Mouse (Mus musculus) thymus, postnatal 14 days (tissue): ENCODE measurements at regions not wholly inside any gene's neighbourhood (a gene's known extent, or its start where the extent isn't known, plus 50 kb on each side); places are given as distances from the start of the nearest gene placed in this dataset.
"Not testable (repeated sequence)": the region's sequence is repeated elsewhere in the genome, so short reads cannot be mapped to it uniquely, and the experiment has no call there.

Experiments used
- DNase-seq: peaks from one replicate; pipeline ENCODE4 v3.0.0; 2021

DNA sequence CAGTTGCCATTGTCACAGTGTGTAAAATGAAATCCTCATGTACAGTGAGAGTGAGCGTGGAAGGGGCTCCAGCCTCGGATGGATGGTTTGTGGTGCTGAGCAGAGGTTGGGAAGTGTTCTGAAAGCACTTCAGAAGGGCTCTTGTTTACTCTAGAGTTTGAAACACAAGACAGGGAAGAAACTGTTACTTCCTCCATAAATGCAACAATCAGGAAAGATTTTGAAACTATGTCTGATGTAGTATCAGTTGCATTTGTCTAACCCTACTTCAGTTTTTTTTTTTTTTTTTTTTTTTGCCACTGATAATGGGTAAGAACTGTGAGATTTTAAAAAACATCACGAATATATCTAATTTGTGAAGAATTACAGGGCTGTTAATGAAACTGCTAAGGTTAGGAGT is 281.5 kb downstream of the Hace1 start:
- no peak for DNase-seq

DNA sequence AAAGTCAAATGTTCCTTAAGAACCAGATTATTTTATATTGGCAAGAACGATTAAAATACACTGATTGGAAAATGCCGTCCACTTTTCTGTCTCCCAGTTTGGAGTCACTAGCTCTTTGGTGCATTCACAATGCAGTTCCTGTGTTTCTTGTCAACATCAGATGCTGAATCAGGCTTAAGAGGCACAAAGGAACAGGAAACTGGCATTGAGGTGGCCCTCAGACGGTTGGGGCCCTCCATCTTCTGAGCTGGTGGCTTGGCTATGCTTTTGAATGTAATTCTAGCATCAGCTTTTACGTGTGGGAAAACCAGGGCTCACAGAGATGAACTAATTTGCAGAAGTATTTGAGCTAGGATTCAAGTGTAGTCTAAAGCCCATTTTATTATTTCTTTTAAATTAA is 282.3 kb downstream of the Hace1 start:
- no peak for DNase-seq

DNA sequence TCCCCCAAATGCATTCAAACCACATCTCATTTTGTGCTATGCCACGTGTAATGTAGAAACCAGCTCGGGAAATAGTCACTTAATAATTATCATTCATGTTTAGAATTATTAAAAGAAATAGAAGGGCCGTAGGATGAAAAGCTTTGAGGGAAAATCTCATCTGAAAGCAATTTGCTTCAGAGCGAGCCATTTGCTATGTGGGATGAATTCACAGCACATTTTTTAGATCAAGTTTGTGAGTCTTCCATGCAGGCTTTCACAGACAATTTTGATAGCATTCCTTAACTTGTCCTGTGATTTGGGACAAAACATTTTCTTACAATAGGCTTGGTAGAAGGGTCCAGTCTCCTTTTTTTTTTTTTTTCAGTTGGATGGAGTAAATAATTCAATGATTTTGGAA is 283.1 kb downstream of the Hace1 start:
- DNase-seq, result no peak

DNA sequence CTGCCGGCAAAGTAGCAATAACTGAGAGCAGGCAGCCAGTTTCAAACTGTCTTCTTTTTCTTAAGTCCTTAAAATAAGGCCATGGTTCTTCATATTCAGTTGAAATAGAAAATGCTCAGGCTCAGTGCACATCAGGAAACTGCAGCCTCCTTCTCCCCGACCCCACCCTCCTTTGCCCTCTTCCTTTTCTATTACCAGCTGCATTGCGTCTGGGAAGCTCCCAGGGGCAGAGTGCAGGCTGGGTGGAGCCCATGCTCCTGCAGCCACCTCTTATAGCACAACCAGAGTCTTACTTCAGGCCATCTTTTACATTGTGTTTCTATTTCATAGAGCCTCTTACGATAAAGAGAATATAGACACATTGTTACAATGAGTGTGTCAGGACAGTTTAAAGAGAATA is 288.2 kb downstream of the Hace1 start:
- DNase-seq, result no peak

DNA sequence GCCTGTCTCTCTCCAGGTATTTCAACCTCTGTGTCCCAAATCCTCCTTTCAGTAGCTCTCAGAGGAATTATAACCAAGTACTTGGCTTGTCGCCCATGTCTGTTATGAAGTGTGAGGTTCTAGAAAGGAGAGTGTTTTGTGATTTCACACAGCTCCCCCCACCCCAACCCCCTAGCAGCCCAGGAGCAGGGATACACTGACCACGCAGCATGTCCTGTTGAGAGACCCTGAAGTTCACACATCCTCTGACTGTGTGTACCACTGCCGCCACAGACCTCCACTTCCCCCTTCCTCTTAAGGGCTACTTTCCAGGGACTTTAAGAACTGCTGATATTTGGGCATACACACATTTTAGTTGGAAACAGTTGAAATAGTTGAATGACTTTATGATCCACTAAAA is 289.2 kb downstream of the Hace1 start:
- no peak for DNase-seq

DNA sequence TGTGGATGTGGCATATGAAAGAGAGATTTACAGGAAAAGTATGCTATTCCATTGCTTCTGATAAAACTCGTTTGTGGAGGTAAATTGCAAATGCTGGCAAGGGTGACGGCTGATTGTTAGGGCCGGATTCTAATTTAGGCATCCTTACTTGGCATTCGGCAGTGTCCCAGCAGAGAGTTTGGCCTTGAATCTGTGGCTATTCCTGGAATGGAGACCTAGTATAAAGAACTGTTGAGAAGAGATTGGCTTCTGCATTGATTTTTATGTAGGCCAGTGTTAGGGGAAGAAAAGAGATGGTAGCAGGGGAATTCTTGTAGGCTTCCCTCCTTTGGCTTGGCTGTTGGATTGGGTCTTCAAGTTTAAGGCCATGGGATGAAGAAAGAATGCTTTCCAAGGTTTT is 293.4 kb downstream of the Hace1 start:
- no peak for DNase-seq

DNA sequence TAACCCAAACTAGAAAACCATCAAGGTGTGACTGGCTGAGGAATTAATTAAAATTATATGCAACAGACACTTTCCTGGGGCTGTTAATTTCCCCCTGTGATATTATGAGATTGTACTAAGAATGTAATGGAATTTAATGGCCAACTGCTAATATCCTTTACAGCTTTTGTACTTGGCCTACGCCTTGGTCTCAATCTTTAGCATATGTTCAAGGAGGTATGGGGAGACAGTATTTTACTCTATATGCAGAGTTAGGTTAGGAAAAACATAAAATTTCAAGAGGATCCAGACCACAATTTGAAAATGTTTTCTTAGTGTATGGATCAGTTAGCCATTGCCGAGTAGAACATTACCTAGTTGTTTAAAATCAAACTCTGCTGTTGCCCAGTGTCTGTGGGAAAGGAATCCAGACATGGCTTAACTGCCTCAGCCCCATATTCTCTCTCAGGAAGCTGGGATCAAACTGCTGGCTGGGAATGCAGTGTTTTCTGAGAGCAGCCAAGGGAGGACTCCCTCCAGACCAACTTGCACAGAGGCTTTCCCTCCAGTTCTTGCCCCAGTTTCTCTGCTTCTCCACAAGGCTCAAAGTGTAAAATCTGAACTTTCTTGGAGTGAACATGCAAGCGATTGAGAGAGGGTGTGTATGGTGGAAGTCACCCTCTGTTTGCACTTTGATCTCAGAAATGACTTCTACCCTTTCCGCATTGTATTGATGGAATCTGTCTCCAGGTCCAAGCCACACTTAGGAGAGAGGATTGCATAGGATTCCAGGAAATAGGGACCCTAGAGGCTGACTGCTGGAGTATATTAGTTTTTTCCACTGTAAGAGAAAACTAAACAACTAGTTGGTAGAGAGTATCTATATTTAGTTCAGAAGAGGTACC is 294.6 kb downstream of the Hace1 start:
- no peak for DNase-seq

DNA sequence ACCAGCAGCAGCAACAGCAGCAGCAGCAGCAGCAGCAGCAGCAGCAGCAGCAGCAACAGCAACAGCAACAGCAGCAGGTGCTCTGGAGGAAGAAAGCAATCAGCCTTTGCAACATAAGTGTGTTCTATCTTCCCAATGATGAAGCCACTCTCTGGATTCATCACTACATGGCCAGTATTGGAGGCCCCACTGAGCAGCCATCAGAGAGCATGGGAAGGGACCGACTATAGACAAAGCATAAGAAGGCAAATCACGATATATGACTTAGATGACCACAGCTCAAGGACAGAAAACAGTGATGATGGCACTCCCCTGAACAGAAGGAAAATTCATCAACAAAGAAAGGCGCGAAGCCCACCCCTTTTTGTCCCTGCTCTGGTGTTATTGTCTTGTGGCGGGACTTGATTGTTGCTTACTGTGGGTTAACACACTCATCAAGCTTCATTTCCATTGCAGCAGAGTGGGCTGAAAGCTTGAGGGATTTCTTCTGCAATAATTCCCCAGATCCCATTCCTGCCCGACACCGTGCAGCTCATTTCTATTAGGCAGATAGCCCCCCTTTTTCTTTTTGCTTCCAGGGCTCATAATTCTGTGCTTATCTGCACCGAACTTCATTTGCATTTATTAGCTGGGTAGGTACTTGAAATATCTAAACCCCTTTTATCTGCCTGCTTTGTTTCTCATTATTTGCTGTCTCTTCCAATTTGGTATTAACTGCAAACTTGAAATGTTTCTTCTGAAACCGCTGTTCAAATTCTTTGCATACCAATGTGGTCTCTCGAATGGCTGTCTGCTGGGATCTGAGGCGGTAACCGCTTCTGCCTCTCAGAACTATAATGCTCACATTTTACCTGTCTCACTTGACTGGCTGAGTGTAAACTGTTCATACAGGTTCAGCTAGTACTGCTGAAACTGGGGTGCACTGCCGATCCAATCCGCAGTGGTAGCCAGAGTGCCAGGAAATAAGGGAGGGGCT is 296.5 kb downstream of the Hace1 start:
- DNase-seq, result no peak

DNA sequence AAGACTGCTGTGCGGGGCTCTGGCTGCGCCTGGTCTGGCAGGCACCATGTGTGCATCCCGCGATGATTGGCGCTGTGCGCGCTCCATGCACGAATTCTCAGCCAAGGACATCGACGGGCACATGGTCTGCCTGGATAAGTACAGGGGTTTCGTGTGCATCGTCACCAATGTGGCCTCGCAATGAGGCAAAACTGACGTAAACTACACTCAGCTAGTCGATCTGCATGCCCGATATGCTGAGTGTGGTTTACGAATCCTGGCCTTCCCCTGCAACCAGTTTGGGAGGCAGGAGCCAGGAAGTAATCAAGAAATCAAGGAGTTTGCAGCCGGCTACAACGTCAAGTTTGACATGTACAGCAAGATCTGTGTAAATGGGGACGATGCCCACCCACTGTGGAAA is 297.7 kb downstream of the Hace1 start:
- DNase-seq, result not testable (repeated sequence)

DNA sequence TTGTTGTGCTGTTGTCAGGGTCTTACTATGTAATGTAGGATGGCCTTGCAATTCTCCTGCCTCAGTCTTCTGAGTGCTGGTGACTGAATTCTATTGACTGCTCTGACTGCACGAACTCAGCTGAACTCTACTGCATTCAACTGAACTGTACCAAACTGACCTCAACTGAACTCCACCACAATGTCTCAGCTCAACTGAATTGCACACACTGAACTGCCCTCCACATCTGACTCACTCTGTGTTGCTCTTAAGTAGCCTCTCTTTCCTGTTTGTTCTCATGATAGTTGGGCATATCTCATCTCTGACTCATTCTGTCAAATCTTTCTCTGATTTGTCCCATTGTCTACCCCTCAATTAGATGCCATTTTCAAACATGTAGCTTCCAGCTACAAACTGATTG is 306.1 kb downstream of the Hace1 start:
- DNase-seq, result no peak

DNA sequence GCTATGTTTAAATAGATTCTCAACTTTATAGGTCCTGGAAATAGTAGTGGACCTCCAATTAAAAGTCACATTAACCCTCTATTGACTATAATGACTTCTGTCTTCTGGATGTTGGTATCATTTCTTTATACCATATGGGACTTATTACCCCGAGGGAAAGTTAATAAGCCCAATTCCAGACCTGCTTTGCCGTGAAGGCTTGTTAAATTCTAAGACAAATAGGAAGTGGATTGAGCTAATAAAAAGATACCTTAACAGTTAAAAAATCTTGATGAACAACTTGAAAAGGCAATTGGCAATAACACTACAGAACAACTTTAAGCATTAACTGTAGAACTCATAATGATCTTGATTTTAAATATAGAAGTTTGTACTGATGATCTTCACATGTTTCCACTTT is 309.0 kb downstream of the Hace1 start:
- DNase-seq, result no peak

DNA sequence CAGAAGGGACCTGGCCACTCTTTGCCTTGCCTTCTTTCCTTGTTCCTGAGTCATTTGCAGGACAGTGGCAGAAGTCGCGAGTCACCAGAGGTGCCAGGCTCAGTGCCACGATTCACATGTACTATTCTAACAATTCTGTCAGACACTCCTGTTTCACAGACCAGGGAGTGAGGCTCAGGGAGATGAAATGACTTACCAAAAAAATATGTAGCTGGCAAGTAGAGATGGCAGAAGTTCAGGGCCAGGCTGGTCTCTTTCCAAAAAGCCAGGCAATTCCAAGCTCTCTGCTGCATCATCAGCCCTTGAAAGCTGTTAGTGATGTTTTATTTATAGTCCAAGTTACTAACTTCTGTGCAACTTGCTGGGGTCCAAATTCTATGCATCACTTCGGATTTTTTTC is 311.2 kb downstream of the Hace1 start:
- DNase-seq, result no peak

DNA sequence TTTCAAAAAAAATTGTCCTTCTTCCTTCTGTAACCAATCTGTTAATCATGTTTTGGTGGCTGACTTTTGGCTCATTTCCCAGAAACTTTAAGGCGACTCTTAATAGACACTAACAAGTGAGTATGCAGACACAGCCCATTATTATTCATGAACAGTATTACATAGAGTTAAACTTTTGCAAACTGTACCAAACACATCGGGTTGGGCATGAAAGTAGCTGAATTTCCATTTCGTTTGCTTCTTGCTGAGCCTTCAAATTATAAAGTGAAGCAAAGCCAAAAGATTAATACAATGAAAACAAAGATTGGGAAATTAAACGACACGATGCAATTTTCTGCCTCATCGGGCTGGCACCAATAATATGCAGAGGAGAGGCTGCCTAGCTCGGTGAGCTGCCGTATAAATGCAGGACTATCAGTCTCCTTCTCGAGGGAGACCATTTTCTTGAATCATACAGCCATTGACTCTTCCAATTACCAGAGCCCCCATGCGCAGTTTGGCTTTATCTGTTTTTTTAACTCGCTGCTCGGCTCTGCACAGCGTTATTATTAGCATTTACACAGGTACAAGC is 311.8 kb downstream of the Hace1 start:
- DNase-seq, result no peak

DNA sequence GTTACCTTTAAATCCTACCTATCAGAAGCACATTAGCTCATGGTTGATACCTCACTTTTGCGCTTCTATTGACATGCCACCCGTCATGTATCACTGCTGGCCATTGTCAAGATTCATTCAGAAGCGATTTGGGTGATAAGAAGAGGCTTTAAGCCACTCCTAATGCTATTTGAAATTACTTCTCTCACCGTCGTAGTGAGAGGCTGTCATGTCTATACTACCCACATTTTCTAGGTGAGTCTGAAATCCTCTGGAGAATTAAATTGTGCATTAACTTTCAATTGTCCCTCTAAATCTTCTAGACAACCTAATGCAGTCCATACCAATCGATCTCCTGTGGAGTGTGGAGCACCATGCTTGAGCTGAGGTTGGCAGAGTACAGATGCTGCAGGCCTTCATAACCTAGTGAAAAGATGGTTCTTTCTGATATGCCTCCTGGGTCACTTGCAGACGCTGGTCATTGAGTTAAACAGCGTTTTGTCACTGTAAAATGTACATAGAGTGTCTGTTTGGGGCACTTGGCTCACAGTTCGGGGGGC is 312.5 kb downstream of the Hace1 start:
- no peak for DNase-seq

DNA sequence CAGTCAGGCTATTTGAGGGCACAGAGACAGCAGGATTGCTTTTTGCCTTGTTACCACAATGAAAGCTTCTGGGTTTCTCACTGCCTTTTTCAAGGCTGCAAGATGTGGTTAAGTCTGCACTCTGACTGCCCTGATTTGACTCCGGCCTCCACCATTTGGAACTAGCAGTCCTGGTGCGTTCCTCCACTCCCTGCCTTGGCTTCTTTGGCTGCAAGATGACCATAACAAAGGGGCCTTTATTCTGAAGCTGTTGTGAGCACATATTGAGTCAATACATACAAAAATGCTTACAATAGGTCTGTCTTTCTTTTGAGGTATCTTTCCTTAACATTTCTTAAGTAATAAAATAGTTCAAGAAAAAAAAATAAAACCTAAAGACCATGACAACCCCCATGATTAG is 314.8 kb downstream of the Hace1 start:
- no peak for DNase-seq

DNA sequence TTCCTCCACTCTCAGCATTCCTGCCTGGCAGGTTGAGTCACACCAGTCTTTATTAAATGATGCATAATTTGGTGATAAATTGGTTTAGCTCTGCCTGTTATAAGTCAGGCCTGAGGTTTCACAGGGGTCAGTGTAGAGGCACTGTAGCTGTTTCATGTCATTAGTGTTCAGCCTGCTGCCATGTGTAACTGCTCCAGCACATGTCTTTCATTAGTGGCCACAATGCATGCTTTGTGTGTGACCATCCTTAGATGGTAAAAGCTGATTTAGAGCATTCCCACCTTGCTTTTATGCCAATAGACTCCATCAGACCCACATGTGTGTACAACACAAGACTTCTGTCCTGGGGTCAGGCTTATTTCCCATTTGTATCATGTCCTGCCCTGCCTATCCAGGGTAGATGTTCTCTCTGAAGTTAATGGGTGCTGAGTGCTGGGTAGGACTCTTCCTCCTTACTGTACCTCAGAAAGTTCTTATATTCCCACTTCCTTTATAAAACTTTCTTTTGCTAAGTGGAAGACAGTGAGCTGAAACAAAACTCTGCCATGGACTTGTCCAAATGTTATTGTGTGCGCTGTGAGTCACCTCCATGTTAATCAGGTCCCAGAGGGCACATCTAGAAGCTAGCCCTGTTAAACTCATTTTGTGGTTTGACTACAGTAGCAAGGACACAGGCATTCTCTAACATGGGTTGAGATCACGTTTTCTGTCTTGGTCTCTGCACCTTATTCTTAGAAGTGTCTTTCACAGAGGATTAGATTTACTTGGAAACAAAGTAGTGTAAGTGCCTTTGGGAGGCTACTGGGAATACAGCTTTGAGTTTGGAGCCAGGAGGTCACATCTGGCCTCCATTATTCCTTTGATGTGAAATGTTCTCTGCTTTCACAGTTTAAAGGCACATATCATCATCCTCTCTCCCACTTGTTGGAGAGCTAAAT is 316.5 kb downstream of the Hace1 start:
- DNase-seq, result no peak

DNA sequence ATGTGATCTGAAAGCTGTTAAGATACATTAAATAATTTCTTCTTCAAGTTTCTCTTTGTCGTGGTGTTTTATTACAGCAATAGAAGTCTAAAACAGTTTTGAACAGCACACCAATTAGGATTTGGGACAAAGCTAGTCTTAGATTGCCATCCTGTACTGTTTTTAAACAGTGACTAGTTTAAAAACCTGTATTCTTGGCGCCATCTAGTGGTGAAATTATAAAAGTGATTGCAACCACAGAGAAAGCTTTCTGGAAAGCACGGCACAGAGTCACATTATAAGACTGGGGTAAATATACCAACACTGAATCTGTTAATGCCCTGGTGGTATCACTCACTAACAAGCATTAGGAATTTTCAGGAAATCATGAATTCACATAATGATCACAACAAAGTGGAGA is 339.3 kb downstream of the Hace1 start:
- peak; percentile 5 for DNase-seq

DNA sequence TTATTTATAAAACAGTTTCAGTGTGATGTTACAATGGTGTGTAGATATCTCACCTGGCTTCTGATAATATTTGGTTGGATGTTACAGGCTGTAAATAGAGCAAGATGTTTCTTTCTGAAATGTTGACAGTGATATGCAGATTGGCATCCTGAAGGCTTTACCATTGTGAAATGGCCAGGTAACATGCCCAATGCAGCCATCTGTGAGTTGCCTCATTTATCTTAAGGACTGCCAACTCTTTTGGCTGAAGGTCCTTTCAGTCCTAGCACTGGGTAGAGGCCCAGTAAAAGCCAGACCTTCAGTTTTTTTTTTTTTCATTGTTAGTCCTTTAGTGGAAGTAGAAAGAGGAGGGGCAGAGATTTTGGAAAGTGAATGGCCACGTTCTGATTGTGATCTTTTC is 348.1 kb downstream of the Hace1 start:
- no peak for DNase-seq

DNA sequence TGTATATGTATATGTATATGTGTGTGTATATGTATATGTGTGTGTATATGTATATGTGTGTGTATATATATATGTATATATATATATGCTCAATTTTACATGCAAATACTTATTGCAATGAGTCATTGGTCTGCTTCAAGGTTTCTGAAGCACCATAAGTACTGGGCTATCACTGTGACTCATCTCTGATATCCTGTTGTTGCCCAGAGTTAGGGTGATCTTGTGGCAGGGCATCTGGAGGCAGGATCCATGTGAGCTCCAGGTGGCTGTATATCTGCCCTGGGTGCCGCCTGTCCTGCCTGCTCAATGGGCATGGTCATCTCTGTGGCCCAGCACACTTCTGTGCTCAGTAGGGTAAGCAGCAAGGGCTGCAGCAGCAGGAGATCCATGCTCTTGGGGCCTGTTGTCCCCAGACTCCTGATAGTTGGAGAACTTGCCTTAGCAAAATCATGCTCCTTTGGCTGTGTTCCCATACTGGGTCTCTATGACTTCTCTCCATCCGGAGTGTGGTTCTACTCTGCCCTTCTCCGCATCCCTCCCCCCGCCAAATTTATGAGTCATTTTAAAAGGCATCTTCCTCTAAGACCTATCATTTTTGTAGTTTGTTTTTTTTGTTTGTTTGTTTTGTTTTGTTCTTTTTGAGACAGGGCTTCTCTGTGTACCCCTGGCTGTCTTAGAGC is 356.1 kb downstream of the Hace1 start:
- DNase-seq, result no peak

DNA sequence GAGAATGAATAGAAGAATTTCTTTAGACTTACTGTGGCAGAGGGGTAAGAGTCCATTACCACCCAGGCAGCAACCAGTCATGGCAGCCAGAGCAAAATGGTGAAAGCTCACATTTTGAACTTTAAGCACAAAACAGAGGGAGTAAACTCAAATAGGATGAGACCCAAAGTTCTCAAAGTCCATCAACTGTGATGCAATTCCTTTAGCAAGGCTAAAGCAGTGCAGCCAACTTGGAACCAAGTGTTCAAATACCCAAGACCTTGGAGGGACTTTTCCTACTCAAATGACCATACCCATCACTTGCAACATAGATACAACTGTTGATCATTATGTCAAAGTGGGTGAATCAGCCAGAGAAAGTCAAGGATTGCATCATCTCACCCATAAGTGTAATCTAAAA is 380.1 kb downstream of the Hace1 start:
- no peak for DNase-seq

DNA sequence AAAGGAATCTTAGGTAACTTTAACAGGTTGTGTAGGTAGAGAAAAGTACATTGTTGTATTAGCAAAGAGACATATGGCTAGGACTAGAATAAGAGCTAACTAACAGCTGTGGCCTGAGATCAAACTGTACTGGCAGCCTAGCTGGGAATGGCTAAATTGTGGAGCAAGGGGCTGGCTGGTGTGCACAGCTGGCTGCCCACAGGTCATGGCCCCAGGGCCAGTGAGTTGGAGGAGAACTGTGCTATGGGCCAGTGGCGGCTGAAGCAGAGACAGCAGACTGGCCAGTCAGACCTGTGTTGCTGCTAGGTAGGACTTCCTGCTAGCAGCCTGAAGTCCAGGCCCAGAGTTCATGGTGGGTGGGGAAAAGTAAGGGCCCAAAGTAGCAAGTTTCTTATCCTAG is 394.6 kb downstream of the Hace1 start:
- no peak for DNase-seq
